Mouse (Mus musculus) ES-Bruce4 (cell line): ENCODE measurements around the gene Zfp697.

ENCODE experiments used
- CTCF ChIP-seq: IDR thresholded peaks from one replicate; pipeline ENCODE4 v1.8.1; 2011; ENCODE audit warnings: low read depth, low read length
- EP300 ChIP-seq: IDR thresholded peaks from 2 replicates; pipeline ENCODE4 v1.6.1; 2011; ENCODE audit warnings: low read depth, low read length; ENCODE audit not compliant: insufficient read depth

- no peak for TF ChIP-seq CTCF
- no peak for TF ChIP-seq EP300
These were observed 16.2 kb upstream of the Zfp697 start for GRCm38 (mm10) chr3:98366086-98366485.
